Mouse (Mus musculus) liver, adult (tissue): Measurements from ENCODE around the gene Pabpc4.

Experiments used
- GATA4 ChIP-seq: IDR thresholded peaks from 2 replicates; pipeline ENCODE4 v1.6.1; 2014; ENCODE audit warnings: mild to moderate bottlenecking, low read length; ENCODE audit not compliant: insufficient replicate concordance

Pabpc4 gene

DNA sequence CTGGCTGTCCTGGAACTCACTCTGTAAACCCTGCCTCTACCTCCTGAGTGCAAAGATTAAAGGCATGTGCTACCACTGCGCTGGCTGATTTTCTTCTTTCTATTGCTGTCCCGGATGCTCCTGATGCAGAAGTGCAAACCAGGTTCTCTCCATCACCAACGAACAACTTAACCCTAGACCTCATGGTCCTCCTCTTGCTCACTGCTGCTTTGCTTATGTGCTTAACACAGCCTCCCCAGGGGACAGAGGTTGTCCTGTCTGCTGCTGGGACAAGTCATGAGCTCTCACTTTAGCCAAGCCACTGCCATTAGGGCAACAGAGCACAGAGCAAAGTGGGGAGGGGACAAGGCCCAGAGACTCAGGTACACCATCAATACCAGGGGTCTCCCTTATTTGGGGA is 52.3 kb downstream of the Pabpc4 start:
- TF ChIP-seq GATA4: no peak

DNA sequence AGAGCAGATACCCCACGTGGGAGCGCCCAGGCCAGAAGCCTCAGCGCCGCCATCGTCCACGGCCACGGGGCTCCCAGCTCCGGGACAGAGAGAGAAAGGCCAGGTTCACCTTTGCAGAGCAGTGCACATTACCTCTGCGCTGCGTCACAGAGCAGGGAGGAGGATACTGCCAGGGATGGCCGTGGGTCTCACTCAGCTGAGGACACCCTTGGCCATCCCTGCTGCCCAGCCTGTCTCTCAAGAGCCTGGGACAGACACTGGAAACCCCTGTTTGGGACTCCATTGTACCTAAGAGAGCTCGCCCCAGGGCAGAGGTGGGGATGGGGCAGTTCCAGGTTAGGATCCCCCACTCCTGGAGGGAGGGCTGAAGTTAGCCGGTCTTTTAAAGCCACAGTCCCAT is 61.4 kb downstream of the Pabpc4 start, which contains the start of gene Oxct2a:
TSS of gene Oxct2a (minus strand) at position 101 of the 400 bp plus-strand sequence.
- TF ChIP-seq GATA4: no peak

GRCm38 (mm10) chr4:123326087-123326486 is 63.9 kb downstream of the Pabpc4 start:
- no peak for TF ChIP-seq GATA4

GRCm38 (mm10) chr4:123327630-123328029 is 65.5 kb downstream of the Pabpc4 start:
- TF ChIP-seq GATA4: no peak

GRCm38 (mm10) chr4:123328946-123329345 is 66.8 kb downstream of the Pabpc4 start:
- TF ChIP-seq GATA4: no peak

DNA sequence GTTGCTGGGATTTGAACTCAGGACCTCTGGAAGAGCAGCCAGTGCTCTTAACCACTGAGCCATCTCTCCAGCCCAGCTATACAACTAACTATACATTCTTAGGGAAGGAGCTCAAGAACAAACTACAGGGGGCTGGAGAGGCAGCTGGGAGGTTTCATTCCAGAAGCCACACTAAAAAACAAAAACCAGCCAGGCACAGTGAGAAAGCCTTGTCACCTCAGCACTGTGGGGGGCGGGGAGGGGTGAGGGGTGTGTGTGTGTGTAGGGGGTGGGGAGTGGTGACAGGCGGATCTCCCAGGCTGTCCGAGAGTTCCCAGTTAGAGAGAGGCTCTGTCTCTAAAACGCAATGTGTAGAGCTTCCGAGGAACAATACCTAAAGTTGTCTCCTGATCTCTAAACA is 69.2 kb downstream of the Pabpc4 start:
- no peak for TF ChIP-seq GATA4

DNA sequence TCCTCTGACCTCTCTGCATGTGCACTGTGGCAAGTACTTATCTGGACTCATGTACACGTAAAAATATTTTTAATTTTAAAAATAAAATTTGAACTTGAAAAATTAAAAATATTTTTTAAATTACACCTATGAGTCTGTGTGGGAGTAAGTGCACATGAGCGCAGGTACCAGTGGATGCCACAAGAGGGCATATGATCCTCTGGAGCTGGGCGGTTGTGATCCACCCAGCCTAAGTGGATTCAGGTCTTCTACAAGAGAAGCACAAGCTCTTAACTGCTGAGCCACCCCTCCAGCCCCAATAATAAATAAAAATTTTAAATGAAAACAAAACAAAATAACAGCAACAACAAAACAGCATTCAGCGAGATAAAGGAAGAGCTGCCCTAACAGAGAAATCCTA is 71.0 kb downstream of the Pabpc4 start:
- TF ChIP-seq GATA4: no peak

DNA sequence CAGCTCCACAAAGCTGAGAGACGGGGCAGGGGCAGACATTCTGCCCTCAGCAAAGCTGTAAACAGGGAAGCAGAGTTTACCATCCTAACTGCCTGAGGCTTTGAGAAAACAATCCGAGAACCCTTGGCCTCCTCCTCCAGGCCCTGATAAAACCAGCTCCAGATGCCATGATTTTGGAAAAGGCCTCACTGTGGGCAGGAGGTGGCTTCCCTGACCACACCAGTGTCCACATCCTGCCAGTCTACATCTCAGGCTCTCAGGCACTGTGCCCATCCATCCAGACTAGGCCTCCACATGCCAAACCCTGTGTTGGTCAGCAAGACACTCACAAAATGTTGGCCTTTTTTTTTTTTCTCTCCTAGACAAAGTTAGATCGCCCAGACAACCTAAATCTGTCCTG is 72.0 kb downstream of the Pabpc4 start:
- no peak for TF ChIP-seq GATA4

- no peak for TF ChIP-seq GATA4
These were observed 73.8 kb downstream of the Pabpc4 start for GRCm38 (mm10) chr4:123335796-123336585.

DNA sequence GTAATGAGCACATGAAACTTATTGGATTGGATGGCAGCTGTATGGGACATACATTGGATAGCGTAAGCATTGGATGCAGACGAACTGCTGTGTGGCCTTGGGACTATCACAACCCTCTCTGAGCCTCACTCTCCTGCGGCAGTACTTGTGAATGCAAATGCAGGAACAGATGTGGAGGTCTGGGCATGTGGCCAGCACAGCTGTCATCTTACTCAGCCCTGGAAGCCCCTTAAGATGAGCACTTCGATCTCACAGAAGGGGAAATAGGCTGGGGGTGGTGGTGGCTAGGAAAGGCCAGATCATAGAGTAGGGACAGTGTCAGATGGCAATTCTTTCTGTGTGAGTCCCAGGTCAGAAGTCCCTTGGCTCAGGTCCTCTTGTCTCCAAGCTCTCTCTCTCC is 75.5 kb downstream of the Pabpc4 start:
- TF ChIP-seq GATA4: no peak

DNA sequence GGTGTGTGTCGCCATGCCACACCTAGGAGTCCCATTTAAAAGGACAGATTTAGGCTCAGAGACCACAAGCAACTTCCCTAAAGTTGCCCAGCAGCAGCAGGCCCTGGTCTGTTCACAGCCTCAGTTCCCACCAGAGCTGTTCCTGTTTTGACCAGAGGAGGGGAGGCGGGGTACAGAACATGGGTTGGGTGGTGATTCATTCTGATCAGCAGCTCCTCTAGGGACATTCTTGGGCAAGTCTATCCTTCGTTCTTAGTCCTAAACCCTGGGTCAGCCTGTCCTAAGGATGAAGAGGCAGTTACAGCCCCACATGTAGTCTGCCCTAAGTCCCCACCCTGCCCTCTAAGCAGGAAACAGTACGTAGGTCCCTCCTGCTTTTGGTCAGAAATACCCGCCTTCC is 78.1 kb downstream of the Pabpc4 start:
- TF ChIP-seq GATA4: no peak

- no peak for TF ChIP-seq GATA4
These were observed 80.0 kb downstream of the Pabpc4 start for GRCm38 (mm10) chr4:123342091-123342641.

DNA sequence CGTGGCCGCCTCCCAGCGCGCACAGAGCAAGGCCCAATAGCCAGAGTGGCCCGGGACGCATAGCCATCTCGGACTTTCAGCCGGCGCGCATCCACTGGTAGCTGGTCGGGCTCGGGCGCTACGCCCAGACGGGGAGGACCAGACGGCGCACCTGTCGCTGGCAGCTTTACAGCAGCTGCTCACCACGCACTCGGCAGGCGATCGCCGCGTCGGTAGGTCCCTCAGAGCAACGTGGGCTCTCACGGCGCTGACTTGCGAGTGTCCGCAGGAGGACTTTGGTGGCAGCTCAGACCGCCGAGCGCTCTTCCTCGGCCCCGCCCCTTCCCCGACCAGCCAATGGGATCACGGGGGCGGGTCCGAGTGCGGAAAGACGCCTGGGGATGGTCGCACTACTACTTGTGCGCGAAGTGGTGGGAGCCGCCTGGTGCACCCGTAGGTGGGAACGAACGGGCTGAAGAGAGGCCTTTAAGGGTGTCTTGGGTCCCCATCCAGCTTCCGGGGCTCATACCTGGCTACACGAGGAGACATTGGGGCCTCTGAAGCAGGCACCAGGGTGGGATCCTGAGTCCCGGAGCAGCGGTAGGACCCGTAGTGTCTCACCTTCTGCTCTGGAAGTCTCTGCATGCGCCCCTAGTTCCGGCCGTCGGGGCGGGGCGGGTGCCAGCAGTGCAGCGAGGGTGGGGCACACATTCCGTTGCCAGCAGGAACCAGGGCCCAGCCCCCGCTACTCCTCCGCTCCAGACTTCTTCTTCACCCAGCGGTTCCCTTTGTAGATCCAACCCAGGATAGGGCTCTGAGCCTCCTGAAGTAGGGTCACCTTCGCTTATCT is 80.7 kb downstream of the Pabpc4 start, which contains the start of gene Bmp8a:
TSS of gene Bmp8a (minus strand) at position 611 of the 829 bp plus-strand sequence.
- no peak for TF ChIP-seq GATA4

DNA sequence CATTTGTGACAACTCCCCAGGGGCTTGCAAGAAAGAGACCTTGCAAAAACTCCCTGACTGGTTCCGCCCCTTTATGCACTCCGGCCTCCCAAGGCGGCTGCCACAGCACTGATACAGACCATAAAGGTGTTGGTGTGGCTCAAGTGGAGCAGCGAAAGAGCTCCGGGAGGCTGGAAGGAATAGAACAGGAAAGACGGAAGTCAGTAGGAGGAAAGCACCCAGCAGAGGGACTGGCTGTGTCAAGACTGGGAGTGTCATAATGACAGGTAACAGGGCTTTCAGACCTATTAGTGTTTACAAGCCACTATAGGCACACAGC is 81.3 kb downstream of the Pabpc4 start:
- no peak for TF ChIP-seq GATA4
